Mouse (Mus musculus) heart, postnatal 10 days (tissue): ENCODE results near the gene Rassf1. TPM values are rescaled to one million over a fixed set of nuclear protein-coding genes. Genes with fewer than 3 reads are reported as not detected.

Experiments used
- DNase-seq, 2 experiments: peaks; one replicate each; pipeline ENCODE4 v3.0.0; 2021
- intact Hi-C: fragments of 180-260 bp; cut with DNase I; formaldehyde crosslinking; loops from one replicate; pipeline ENCODE4 v1.15.1; 2025
- total RNA-seq, 2 experiments: library from RNA; stranded (reverse); gene quantifications; 2 replicates each; pipeline ENCODE4 v1.2.3; 2021

Gene Rassf1
- 10 to 100 TPM; 28.8 to 32.0 TPM for total RNA-seq

DNA sequence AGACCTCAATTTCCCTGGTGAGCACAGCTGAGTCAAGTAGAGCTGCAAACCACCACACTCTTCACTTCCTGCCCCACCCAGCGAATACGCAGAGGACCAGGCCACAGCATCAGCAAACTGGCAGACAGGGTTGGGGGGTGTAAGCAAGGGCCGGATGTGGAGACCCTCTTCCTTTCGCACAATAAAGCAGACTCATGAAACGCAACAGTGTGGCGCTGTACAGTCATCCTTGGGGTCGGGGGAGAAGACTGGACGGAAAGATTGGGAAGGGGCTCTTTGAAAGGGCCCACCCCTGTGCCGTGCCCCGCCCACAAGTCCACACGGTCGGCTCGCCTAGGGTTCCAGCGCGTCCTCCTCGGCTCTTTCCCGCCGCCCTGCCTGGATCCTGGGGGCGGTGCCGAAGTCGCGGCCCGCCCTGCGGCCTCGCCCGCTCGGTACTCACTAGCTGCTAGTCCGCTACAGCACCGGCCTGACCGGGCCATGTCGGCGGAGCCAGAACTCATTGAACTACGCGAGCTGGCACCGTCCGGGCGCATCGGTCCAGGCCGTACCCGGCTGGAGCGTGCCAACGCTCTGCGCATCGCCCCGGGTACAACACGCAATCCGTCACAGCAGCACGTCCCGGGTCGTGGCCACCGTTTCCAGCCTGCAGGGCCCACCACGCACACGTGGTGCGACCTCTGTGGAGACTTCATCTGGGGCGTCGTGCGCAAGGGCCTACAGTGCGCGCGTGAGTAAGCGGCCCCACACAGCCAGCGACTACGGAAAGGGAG lies at the start of gene Rassf1:
TSS of gene Rassf1 (plus strand) at position 439 of the 773 bp plus-strand sequence.
- peak; percentile 76 to 81 for DNase-seq
- intact Hi-C loops: no loop called here

DNA sequence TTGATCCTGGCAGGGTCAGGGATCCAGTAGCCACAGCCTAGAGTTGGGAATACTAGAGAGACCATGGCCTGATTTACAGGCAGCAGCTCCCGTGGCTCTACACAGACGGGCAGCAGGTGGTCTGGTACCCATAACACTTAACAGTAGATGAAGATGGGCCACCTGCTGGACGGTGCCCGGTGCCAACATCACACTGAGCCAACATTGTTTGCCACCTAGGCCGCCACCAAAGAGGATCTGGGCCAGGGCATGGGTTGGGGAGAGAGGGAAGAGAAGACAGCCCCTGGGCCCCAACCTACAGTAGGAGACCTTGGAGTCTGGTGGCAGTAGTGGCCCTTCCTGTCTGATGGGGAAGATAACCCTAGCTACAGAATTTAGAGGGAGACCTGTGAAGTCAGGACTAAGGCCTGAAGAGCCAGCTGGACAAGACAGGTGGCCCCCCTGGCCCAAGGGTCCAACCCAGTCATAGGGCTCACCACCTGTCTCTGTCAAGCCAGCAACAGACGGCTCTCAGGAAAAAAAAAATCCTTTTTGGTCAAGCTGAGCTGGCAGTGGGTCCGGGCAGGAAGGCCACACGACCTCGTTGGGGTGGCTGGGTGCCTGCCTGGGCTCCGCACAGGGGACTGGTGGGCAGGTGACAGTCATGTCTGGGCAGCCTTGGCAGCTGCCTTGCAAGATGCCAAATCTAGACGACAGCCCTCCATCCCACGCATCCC lies 49.1 kb upstream of the Rassf1 start:
- intact Hi-C loops: no loop called here

DNA sequence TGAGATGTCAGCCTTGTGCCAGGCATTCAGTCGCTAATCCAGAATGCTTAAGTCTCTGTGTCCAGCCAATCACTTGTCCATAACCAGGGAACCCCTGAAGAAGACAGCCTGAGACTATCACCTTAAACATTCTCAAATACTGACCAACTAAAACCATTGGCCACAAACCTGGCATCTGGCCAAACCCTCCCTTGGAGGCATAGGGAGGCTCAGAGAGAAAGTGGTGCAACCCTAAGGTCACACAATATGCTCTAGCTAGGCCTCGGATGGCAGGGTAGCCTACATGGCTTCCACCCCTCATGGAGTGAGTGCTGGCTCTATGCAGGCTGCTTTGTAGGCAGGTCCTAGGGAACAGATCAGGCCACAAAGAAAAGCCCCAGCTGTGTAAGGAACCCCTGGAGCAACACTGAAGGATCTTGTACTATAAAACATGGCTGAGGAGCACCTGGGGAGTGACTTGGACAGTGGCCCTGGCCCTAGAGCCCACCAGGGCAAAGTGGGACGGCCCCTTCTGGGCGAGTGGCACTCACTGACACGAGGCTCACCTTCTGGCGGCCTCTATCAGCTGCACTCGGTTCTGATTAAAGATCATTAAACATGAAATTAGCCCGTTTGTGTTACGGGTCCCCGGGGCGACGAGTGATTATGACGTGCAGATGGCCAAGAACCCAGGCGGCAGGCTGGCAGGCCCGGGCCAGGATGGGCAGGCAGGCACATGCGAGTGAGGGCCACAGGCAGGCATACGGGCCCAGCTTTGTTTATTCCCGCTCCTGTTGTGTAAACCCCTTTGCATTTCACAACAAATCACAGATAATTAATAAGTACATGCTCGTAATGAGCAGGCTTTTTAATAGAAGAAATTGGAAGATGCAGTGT lies 46.5 kb upstream of the Rassf1 start:
- intact Hi-C loops: no loop called here
- DNase-seq: no peak

More for the DNA sequence above, 49.1 kb upstream of the Rassf1 start:
- no peak for DNase-seq

DNA sequence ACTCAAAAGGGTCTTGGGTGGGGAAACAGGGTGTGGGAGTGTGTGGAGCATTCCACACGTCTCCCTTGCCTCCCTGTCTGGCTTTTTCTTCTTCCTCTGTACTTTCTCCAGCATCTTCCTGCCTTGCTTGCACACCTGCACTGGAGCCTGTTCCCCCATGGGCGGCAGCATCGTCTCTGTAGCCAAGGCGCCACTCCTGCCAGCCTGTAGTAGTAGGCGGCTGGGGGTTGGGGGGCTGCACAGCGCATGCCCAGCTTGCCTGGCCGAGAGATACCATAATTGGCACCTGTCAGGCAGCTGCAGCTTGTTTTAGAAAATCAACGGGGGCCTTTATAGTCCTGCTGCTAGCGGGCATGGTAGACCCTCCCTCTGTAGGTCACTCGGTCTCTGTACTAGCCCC lies 43.1 kb upstream of the Rassf1 start:
- no peak for DNase-seq
- intact Hi-C loops: no loop called here

DNA sequence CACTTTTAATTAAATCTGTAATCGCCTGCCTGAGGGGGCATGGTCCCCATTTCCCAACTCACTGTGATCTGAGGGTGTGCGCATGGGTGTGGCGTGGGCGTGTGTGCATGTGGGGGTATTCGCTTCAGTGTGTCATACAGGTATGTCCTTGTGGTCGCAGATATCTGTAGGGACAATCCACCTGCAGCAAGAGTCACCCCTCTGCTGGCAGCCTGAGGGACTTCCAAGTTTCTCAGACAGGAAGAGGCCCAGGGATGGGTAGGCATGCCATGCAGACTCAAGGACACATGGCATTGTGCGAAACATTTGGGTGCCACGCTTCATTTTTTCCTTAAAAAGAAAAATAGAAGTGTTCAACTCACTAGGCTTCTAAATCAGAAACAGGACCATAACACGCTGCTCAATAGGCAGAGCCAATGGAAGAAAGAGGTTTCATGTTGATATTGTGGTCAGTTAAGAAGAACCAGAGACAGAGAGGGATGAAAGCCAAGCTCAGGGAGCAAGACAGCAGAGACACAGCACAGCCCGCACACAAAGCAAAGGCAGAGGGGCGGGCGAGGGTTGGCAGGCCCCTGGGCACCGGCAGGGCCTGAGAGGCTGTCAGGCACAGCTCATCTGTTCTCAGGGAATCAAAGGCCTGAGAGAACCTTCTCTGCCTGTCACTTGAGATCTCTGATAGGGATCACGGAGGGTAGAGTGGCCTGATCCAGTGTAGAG lies 40.8 kb upstream of the Rassf1 start:
- intact Hi-C loops: loop anchor here (10.0 kb wide), 1 partner anchor 606 kb away; no protein-coding TSS in a partner anchor
- DNase-seq: no peak

DNA sequence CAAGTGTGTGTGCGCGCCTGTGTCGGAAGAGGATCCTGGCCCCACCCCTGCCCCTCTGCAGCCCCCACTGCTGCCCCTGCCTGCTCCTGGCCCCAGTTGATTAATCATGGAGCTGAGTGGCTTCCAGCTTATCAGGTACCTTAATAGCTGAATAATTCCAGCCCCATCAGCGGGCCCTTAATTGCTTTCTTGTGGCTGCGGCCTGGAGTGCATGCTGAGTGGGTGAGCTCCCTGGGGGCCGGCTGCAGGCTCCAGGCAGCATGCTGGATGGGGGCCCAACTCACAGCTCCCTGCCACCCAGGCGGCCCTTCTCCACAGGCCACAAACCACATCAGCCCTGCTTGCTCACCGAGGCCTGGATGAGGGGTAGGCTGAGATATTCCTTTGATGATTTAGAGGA lies 39.9 kb upstream of the Rassf1 start:
- no peak for DNase-seq
- intact Hi-C loops: loop anchor here (10.0 kb wide), 1 partner anchor 607 kb away; no protein-coding TSS in a partner anchor

DNA sequence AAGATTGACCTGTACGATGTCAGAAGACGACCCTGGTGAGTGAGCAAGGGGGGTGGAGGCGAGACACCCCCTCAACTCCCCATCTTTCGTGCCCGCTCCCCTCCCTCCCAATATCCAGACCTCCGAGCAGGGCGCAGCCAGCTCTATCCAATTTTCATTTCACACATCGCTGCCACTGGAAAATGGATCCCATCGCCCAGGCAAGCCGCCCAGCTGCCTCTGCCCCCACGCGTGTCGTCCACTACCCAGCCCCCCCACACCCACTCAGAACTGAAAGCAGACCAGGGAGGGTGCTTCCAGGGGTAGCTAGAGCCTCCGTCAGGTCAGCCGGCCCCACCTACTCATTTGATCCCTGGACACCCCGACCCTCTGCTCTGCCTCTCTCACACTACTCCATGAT lies 39.0 kb upstream of the Rassf1 start:
- intact Hi-C loops: loop anchor here (10.0 kb wide), 1 partner anchor 608 kb away; no protein-coding TSS in a partner anchor
- DNase-seq: no peak

DNA sequence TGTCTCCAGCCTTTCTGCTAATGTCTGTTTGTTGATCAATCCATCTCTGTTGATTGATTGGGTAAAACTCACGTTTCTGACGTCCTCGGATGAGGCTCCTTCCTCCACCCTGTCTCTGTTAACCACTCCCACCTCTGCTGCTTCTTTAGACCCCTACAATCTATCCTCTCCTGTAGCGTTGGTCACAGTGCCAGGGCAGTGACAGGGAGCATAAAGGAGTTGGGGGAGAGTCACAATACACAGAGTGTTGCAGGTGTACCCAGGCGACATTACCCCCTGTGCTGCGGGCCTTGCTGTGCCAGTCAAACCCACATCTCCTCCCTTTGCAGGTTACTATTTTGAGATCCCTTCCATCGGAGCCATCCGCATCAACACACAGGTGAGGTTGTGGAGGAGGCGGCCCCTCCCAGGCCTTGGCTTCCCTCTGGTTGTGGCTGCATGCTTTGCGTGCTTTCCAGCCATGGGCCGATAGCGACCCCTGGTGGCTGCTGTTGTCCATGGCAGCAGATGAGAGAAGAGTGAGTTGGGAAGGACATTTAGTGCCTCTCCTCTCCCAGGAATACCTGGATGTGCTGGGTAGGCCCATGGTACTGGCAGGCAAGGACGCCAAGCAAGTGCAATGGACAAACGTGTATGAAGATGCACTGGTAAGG lies 36.9 kb upstream of the Rassf1 start:
- intact Hi-C loops: loop anchor here (1.0 to 10.0 kb wide), 4 partner anchors 148 to 610 kb away; no protein-coding TSS in a partner anchor
- peak; percentile 82 to 92 for DNase-seq

DNA sequence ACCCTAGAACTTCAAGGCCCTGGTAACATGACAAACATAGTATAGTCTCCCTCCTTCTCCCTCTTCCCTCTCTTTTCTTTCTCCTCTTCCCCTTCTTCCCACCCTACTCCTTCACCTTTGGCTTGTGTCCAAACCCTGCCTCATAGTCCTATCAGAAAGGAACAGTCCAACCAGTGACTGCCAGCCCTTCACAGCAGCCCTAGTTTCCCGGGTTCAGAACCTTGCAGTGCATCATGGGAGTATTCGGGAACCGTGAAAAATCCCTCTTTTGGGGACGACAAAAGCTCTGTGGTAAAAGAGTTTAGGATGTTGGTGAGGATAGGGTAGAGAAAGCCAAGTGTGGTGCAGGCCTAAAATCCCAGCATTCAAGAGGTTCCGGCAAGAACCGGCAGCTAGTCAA lies 31.0 kb upstream of the Rassf1 start:
- intact Hi-C loops: no loop called here
- DNase-seq: no peak

DNA sequence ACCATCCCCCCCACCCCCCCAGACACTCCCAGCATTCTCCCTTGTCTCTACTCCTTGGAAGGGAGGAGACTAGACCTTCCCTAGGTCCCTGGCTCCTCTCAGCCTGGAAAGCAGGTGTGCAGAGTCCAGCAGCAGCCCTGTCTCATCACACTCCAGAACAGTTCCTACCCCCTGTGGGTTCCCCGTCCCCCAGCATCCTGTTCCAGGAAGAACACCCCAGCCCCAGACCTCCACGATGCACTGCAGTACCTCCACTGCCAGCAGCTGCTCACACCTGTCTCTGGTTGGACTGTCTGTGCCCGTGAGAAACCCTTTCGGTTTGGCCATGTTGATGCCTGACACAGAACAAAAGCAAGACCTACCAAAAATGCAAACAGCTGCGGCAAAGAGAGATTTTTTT lies 30.2 kb upstream of the Rassf1 start:
- intact Hi-C loops: no loop called here
- no peak for DNase-seq

DNA sequence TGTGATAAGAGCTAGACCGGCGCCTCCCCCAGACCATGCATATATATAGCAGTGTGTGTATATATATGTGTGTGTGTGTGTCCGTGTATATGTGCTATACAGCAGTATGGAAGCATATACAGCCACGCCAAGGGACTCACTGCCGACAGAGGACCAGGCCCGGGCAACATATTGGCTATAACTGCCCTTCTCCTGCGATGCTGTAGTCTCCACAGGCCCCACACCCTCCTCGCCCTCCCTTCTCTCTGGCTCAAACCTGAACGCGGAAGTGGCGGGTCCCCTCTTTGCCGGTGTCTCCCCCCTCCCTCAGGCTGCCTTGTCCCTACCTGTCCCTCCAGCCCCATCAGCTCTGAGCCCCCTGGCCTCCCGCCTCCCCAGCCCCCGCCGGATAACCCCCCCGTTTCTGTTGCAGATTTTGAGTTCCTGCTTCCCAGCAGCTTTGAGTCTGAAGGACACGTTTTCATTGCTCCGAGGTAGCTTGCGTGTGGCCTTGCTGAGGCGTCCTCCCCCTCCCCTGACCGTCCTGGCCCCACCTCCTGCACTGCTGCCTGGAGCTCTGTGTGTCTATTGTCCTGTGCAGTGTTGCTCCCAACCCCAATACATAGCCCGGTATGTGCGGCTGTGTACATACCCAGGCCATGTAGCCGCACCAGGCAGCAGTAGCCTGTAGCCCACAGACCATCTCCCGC lies 29.5 kb upstream of the Rassf1 start:
- no peak for DNase-seq
- intact Hi-C loops: no loop called here

DNA sequence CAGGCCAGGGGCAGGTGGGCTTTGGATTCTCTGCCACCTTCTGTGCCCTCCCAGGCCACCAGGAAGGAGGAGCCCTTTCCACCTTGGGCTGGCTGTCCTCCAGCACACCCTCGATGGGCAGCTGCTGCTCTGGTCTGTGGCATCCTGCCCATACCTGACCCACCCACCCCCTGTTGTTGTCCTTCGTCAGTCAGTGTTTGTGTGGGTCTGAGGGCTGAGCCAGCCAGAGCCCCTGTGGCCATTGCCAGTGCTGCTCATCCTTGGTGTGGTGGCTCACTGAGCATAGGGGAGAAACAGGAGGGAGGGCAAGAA lies 29.0 kb upstream of the Rassf1 start:
- intact Hi-C loops: no loop called here
- no peak for DNase-seq

DNA sequence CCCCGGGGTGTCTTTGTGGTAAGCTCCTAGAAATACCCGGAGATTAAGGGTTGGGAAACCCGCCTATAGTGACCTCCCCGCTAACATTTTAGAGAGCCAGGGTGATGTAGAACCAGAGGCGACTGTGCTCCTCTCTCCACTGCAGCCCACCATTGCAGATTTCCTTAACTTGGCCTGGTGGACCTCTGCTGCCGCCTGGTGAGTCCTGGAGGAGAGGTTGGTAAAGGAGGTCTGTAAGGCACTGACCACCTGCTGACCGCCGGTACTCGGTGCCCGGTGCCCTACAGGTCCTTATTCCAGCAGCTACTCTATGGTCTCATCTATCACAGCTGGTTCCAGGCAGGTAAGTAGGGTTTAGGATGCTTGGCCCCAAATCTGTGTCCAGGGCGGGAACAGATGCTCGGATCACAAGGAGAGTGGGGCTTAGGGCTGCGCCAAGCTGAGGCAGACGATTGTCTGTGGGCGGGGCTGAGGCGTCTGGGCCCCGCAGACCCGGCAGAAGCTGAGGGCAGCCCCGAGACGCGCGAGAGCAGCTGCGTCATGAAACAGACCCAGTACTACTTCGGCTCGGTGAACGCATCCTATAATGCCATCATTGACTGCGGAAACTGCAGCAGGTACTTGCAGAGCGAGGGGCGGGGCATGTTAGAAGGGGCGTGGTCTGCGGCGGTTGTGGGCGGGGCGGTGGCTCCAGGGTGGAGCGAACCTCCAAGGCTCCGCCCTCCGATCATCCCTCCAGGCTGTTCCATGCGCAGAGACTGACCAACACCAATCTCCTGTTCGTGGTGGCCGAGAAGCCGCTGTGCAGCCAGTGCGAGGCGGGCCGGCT lies 24.9 kb upstream of the Rassf1 start:
- intact Hi-C loops: no loop called here
- DNase-seq: peak; percentile 59 to 73

DNA sequence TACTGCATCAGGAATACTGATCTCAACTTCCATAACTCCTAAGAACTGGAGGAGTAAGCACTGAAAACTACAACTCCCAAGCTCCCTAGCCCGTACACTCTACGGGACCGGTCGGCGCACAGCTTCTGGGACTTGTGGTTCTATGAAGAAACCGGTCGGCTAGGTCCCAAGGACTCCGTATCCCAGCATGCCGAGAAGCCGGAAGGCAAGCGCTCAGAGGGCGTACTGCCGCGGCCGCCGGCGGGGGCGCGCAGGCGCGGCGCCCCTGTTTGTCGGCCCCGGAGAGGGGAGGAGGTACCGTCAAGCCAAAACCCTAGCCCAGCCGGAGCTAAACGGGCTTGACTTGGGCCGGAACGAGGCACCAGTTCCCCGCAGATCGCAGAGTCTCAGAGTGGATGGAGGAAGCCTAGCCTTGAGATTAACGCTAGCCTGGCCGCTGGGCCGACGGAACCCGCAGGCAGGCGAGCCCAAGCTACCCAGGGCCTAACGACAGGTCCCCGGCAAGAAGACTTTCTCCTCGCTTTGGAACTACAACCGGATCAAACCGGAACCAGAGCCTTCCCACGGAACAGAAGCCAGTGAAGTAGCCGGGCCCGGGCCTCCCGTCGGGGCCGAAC lies 17.5 kb upstream of the Rassf1 start, which contains the start of gene Tmem115:
TSS of gene Tmem115 (plus strand) at position 155 of the 617 bp plus-strand sequence.
- intact Hi-C loops: no loop called here
- DNase-seq: peak; percentile 95

DNA sequence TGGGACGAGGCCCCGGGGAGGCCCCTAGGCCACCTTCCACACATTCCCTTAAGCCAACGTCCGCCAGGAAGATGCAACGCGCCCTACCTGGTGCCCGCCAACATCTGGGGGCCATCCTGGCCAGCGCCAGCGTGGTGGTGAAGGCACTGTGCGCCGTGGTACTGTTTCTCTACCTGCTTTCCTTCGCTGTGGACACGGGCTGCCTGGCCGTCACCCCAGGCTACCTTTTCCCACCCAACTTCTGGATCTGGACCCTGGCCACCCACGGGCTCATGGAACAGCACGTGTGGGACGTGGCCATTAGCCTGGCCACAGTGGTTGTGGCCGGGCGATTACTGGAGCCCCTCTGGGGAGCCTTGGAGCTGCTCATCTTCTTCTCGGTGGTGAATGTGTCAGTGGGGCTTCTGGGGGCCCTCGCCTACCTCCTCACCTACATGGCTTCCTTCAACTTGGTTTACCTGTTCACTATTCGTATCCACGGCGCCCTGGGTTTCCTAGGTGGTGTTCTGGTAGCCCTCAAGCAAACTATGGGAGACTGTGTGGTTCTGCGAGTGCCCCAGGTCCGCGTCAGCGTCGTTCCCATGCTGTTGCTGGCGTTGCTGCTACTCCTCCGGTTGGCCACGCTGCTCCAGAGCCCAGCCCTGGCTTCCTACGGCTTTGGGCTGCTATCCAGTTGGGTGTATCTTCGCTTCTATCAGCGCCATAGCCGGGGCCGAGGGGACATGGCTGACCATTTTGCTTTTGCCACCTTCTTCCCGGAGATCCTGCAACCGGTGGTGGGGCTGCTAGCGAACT lies 16.8 kb upstream of the Rassf1 start:
- intact Hi-C loops: no loop called here
- DNase-seq: peak; percentile 53 to 67

DNA sequence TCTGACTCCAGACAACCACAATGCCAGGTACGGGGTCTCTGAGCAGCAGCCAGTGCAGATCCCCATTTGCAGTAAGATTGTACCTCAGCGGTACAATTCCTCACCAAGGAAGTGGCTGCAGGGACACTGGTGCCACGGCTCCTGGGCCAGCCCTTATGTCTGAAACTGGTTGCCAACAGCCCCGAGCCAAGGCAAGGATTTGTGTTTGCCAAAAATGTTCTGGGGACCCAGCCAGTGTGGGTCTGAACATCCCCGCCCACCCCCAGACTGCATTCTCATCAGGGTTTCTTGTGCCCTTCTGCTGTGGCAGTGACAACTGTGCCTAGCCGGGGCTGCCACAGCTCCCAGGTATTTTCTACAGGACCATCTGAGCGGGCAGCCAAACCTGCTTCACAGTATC lies 13.1 kb upstream of the Rassf1 start:
- DNase-seq: no peak
- intact Hi-C loops: no loop called here

DNA sequence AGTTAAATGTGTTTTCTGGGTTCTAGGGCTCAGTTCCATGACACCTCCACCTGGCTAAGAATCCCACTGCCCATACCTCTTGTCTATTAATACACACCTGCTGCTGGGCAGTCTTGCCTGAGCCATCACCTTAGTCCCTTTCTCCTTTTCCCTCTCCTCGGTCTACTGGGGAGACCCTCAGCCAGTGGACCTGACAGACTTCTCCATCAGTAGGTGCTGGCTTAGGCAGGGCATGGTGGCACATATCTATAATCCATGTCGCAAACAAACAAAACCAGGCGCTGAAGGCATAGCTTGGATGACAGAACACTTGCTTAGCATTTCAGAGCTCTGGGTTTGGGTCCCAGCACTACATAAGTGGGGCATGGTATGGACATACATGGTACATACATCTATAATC lies 12.6 kb upstream of the Rassf1 start:
- intact Hi-C loops: no loop called here
- no peak for DNase-seq
